Mouse (Mus musculus) intestine, embryonic 14.5 days (tissue): Measurements from ENCODE around the gene Nrp1. TPM values are rescaled to one million over a fixed set of nuclear protein-coding genes. Genes with fewer than 3 reads are reported as not detected.

Source experiments
- ATAC-seq: fragments of 200-750 bp; cut with Nextera tagmentation; replicated peaks from 2 replicates; pipeline ENCODE4 v1.8.0; 2017; ENCODE audit warnings: low read depth, moderate number of reproducible peaks, moderate TSS enrichment, moderate library complexity; ENCODE audit not compliant: low FRiP score, low TSS enrichment
- DNase-seq: peaks from one replicate; pipeline ENCODE4 v3.0.0-alpha.2; 2018; ENCODE audit warnings: low spot score
- H3K27ac ChIP-seq: fragments of 300-500 bp; sonication (generic); 2 replicates; pipeline ENCODE4 v1.5.1; 2014; ENCODE audit warnings: low read depth, mild to moderate bottlenecking, control low read depth
- H3K27me3 ChIP-seq: fragments of 300-500 bp; sonication (generic); replicated peaks from 2 replicates; pipeline ENCODE4 v1.6.1; 2014; ENCODE audit warnings: low read length, control low read depth; ENCODE audit not compliant: control insufficient read depth, insufficient read depth
- H3K36me3 ChIP-seq: fragments of 300-500 bp; sonication (generic); 2 replicates; pipeline ENCODE4 v1.6.1; 2014; ENCODE audit warnings: low read length, control low read depth; ENCODE audit not compliant: control insufficient read depth, insufficient read depth
- H3K4me1 ChIP-seq: fragments of 300-500 bp; sonication (generic); replicated peaks from 2 replicates; pipeline ENCODE4 v1.6.1; 2014; ENCODE audit warnings: low read length, control low read depth, mixed read lengths; ENCODE audit not compliant: control insufficient read depth, insufficient read depth
- H3K4me2 ChIP-seq: fragments of 300-500 bp; sonication (generic); 2 replicates; pipeline ENCODE4 v1.6.1; 2014; ENCODE audit warnings: low read length
- H3K4me3 ChIP-seq: fragments of 300-500 bp; sonication (generic); 2 replicates; pipeline ENCODE4 v1.5.1; 2014; ENCODE audit warnings: low read depth, low read length, control low read depth, mixed read lengths
- H3K9ac ChIP-seq: fragments of 300-500 bp; sonication (generic); 2 replicates; pipeline ENCODE4 v1.6.1; 2014; ENCODE audit warnings: mild to moderate bottlenecking, low read length
- H3K9me3 ChIP-seq: fragments of 300-500 bp; sonication (generic); 2 replicates; pipeline ENCODE4 v1.6.1; 2016; ENCODE audit warnings: low read length, control low read depth; ENCODE audit not compliant: control insufficient read depth
- WGBS: fragments of 180-500 bp; shearing (Covaris S2); extraction: QIAGEN DNeasy Blood & Tissue Kit; methylation state at CpG from one replicate; pipeline ENCODE4 v1.1.7; 2014; 5-methylcytosine and 5-hydroxymethylcytosine counted together
- polyA plus RNA-seq: library from polyadenylated mRNA; unstranded; fragments of >200 nt; fragmentation: Nextera tagmentation; extraction: Ambion mirVana; gene quantifications from 2 replicates; pipeline ENCODE4 v1.2.1, GENCODE M21; 2014

The Nrp1 gene
- polyA plus RNA-seq, 1 experiment from 2014 or later, result 66.0 TPM

- WGBS, result under 1% methylated on average over 40 of the region's 40 CpGs
- peak; percentile 77 for DNase-seq
- H3K4me1 ChIP-seq, result peaks cover 8% of the 10 kb centered on the region
- H3K27ac ChIP-seq, result peak overlapping the region; percentile 95
- H3K4me3 ChIP-seq, result peak overlapping the region; percentile 79
- 0 out of 2 replicates have a peak, but pooled peaks cover 2% of the 10 kb centered on the region for H3K36me3 ChIP-seq
- peak overlapping the region; percentile 90 for H3K9ac ChIP-seq
- H3K4me2 ChIP-seq, result peak overlapping the region; percentile 92
- peak; percentile 30; the same call in 1 of the 2 replicates for ATAC-seq
- no peaks in the 10 kb centered on the region for H3K27me3 ChIP-seq
- no peaks in the 10 kb centered on the region for H3K9me3 ChIP-seq
These were observed 1.3 kb downstream of the Nrp1 start for GRCm38 (mm10) chr8:128359521-128360318.

GRCm38 (mm10) chr8:128361343-128361870 is 3.0 kb downstream of the Nrp1 start:
- Histone ChIP-seq H3K9me3 (no peaks in the 10 kb centered on the region), H3K4me3 (peak overlapping the region; percentile 79), H3K4me2 (peak overlapping the region; percentile 92), H3K27ac (peak overlapping the region; percentile 16; the same call in 1 of the 2 replicates), H3K27me3 (no peaks in the 10 kb centered on the region), H3K4me1 (peaks cover 5% of the 10 kb centered on the region), H3K9ac (peak overlapping the region; percentile 90), H3K36me3 (0 out of 2 replicates have a peak, but pooled peaks cover 3% of the 10 kb centered on the region)
- ATAC-seq (no peak), DNase-seq (no peak)
- 37% methylated on average over 5 of the region's 5 CpGs for WGBS

GRCm38 (mm10) chr8:128362940-128363595 is 4.7 kb downstream of the Nrp1 start:
- peak overlapping the region; percentile 79 for H3K4me3 ChIP-seq
- DNase-seq, result peak; percentile 83
- no peaks in the 10 kb centered on the region for H3K9me3 ChIP-seq
- no peaks in the 10 kb centered on the region for H3K27me3 ChIP-seq
- 9% methylated on average over 11 of the region's 11 CpGs for WGBS
- ATAC-seq, result no peak
- H3K4me2 ChIP-seq, result peak overlapping the region; percentile 92
- no peak overlapping the region for H3K9ac ChIP-seq
- 0 out of 2 replicates have a peak, but pooled peaks cover 3% of the 10 kb centered on the region for H3K36me3 ChIP-seq
- no peak overlapping the region for H3K27ac ChIP-seq
- H3K4me1 ChIP-seq, result peaks cover 8% of the 10 kb centered on the region

- WGBS, result 27% methylated on average over 4 of the region's 4 CpGs
- Histone ChIP-seq H3K4me2 (no peak overlapping the region), H3K27me3 (no peaks in the 10 kb centered on the region), H3K4me1 (peaks cover 27% of the 10 kb centered on the region), H3K27ac (no peak overlapping the region), H3K4me3 (no peak overlapping the region), H3K9ac (no peak overlapping the region), H3K9me3 (no peaks in the 10 kb centered on the region), H3K36me3 (no peaks in the 10 kb centered on the region)
- ATAC-seq, result 0 out of 2 replicates have a peak, but pooled peaks have one; percentile 15
- DNase-seq, result no peak
These were observed 12.1 kb downstream of the Nrp1 start for GRCm38 (mm10) chr8:128370496-128370895.

- Histone ChIP-seq H3K9ac (no peak overlapping the region), H3K27me3 (no peaks in the 10 kb centered on the region), H3K4me3 (no peak overlapping the region), H3K36me3 (no peaks in the 10 kb centered on the region), H3K9me3 (no peaks in the 10 kb centered on the region), H3K27ac (no peak overlapping the region), H3K4me2 (no peak overlapping the region), H3K4me1 (peaks cover 27% of the 10 kb centered on the region)
- no peak for ATAC-seq
- no peak for DNase-seq
- WGBS, result 58% methylated on average over 6 of the region's 6 CpGs
These were observed 12.6 kb downstream of the Nrp1 start for GRCm38 (mm10) chr8:128371026-128371425.

GRCm38 (mm10) chr8:128371789-128372188 is 13.4 kb downstream of the Nrp1 start:
- H3K9ac ChIP-seq, result no peak overlapping the region
- ATAC-seq (no peak), DNase-seq (no peak)
- H3K4me1 ChIP-seq, result peaks cover 27% of the 10 kb centered on the region
- no peak overlapping the region for H3K4me3 ChIP-seq
- no peaks in the 10 kb centered on the region for H3K9me3 ChIP-seq
- H3K36me3 ChIP-seq, result no peaks in the 10 kb centered on the region
- H3K27me3 ChIP-seq, result no peaks in the 10 kb centered on the region
- no peak overlapping the region for H3K4me2 ChIP-seq
- 53% methylated on average over 3 of the region's 3 CpGs for WGBS
- H3K27ac ChIP-seq, result no peak overlapping the region

GRCm38 (mm10) chr8:128372724-128373123 is 14.3 kb downstream of the Nrp1 start:
- Histone ChIP-seq H3K27me3 (no peaks in the 10 kb centered on the region), H3K4me2 (no peak overlapping the region), H3K27ac (no peak overlapping the region), H3K9me3 (no peaks in the 10 kb centered on the region), H3K4me3 (no peak overlapping the region), H3K36me3 (no peaks in the 10 kb centered on the region), H3K9ac (no peak overlapping the region), H3K4me1 (peaks cover 20% of the 10 kb centered on the region)
- WGBS, result 83% methylated on average over 5 of the region's 5 CpGs
- no peak for ATAC-seq
- DNase-seq, result no peak

GRCm38 (mm10) chr8:128373418-128373817 is 15.0 kb downstream of the Nrp1 start:
- Histone ChIP-seq H3K27ac (no peak overlapping the region), H3K27me3 (no peaks in the 10 kb centered on the region), H3K36me3 (no peaks in the 10 kb centered on the region), H3K9me3 (no peaks in the 10 kb centered on the region), H3K4me3 (no peak overlapping the region), H3K4me1 (peaks cover 24% of the 10 kb centered on the region), H3K4me2 (no peak overlapping the region), H3K9ac (no peak overlapping the region)
- DNase-seq, result no peak
- ATAC-seq, result no peak
- WGBS, result 74% methylated on average over 6 of the region's 6 CpGs
